Mouse (Mus musculus): ENCODE results near the gene Necap2. TPM values are rescaled to one million over a fixed set of nuclear protein-coding genes. Genes with fewer than 3 reads are reported as not detected.

The Necap2 gene
- polyA plus RNA-seq, 1 experiment, result 55.7 TPM

DNA sequence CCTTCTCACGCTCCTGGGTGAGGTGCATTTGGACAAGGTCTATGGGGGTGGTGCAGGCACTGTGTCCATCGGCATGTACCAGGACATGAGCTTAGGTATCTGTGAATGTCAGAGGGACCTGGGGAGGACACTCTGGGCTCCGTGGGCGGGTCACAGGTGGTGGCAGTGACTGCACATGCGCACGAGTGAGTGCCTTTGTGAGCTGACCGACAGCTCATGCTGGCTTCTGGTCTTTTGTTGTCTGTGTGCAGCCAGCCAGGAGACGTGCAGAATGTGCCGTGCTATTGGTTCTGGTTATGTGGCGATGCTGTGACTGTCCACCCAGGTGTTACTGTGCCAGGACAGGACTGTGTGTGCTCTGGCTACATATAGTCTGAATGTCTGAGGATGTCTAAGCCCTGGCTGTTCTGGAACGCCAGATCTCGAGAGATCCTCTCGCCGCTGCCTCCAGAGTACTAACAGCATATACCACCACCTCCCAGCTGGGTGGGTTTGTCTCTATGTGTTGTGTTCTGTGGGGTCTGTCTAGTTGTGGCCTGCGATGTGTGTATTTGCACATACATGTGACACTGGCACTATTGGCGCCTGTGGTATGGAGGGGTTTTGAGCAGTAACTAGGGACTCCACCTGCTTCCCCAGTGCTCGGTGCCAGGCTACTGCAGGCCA lies 29.2 kb downstream of the Necap2 start:
- no peak for DNase-seq (ENCODE audit: extremely low spot score in 1 of 2, low spot score in 1 of 2)

DNA sequence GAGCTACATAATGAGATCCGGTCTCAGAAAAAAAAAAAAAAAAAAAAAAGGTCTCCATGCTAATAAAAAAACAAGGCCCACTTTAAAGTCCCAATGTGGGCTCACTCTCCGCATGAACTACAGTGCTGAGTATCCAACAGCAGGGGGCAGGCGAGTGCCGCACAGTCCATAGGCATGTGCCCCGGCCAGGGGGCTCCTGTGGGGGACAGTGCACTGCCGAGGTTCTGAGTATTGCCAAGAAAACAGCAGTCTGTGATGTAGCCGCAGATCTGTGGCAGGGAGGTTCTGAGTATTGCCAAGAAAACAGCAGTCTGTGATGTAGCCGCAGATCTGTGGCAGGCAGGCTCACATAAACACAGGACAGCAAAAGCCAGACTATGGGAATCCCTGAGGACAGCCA lies 33.3 kb downstream of the Necap2 start:
- peak in 1 of 2 experiments; percentile 66 for DNase-seq (ENCODE audit: extremely low spot score in 1 of 2, low spot score in 1 of 2)

GRCm38 (mm10) chr4:141041117-141041516 lies 37.0 kb downstream of the Necap2 start:
- no peak for DNase-seq (ENCODE audit: extremely low spot score in 1 of 2, low spot score in 1 of 2)

DNA sequence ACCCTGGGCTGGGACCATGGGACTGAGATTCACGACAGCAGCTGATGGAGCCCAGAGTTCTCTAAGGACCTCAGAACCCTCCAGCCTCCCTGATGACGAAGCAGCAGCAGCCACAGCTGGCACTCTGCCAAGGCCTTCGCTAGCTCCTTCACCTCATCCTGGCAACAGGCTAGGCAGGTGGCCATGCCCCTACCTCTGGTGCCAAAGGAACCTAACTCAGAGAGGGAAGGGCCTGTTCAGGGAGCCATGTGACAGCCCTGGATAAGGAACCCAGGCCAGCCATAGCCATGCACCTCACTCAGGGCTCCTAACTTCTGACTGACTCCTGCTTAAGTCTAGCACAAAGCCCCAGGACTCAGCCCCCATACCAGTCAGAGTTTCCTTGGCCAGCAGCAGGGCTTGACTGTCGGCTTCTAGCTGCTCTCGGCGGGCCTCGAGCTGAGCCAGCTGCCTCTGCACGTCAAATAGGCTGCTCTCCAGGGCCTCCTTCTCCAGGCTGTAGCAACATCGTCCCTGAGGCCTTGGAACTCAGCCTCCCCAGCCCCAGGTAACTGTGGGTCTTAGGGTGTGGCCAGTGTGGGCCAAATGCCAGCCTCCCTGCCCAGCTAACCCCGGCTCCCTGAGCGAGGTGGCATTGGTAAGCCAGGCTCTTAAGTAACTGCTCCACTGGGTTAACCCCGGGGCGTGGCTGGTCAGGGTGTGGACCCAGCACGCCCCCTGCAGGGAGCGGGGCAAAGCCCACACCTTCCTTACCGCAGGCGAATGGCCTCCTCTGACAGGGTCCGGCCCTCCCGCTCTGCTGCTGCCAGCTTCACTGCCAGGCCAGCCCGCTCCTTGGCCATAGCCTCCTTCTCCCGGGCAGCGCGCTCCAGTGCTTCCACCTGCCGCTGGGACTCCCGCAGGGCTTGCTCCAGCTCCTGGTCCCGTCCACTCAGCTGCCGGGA lies 44.3 kb downstream of the Necap2 start:
- DNase-seq (ENCODE audit: extremely low spot score in 1 of 2, low spot score in 1 of 2), result no peak

DNA sequence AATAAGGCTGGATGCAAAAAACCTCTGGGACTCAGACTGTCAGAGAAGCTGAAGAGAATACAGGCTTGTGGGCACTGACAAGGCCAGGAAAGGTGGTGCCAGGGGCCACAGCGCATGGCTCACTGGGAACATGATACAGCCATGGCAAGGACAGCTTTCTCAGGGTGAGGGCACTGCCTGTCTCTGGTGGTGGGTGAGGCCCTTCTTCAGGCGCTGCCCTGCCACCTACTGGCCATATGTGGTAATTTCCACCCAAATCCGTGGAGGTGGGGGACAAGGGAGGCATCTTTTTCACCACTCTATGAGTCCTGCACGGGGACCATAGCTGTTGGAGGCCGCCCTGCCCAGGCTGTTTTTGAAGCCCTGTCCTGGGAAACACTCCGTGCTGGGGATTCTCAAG lies 46.4 kb downstream of the Necap2 start:
- DNase-seq (ENCODE audit: extremely low spot score in 1 of 2, low spot score in 1 of 2), result peak in 1 of 2 experiments; percentile 88

DNA sequence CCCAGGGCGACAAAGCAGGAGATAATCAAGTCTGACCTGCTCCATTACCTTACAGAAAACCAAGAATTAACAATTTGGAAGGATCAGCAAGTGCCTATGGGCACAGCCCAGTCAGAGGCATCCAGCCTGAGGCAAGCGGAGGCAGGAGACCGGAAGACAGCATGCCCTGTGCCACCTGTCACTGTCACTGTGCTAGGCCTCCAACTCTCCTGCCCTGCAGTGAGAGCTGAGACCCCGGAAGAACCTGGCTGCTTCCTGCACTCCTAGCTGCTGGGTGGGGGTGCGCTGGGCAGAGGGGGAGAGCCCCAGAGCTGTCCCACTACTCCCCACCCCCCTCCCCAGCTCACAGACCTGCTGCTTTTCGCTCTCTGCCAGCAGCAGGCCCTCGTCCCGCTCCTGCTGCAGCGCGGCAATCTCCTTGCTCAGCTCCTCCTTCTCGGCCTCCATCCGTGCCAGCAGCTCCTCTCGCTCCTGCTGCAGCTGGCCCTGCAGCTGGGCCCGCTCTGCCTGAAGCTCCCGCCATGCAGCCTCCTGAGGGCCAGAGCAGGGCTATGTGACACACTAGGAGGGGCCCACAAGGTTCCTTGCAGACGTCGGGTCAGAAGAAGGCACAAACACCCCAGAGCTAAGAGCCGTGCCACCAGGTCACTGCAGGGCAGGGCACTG lies 47.5 kb downstream of the Necap2 start:
- no peak for DNase-seq (ENCODE audit: extremely low spot score in 1 of 2, low spot score in 1 of 2)

DNA sequence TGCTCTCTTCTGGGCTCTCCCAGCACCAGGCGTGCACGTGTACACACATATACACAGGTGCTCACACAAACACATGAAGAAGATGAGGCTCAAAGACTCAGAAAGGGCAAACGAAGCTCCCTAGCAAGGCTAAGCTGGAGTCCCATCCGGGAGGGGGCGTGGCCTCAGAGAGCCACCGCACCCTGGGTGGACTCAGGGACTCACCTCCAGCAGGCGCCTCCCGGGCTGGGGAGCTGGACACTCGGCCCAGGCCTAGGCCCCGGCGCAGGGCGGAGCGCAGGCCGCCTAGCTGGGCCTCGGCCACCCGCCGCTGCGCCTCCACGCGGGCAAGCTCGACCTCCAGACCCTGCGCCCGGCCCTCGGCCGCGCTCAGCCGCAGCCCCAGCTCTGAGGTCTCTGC lies 53.2 kb downstream of the Necap2 start:
- DNase-seq (ENCODE audit: extremely low spot score in 1 of 2, low spot score in 1 of 2), result no peak

GRCm38 (mm10) chr4:141024052-141024451 lies 54.1 kb downstream of the Necap2 start:
- DNase-seq (ENCODE audit: extremely low spot score in 1 of 2, low spot score in 1 of 2), result no peak

- no peak for DNase-seq (ENCODE audit: extremely low spot score in 1 of 2, low spot score in 1 of 2)
These were observed 56.6 kb downstream of the Necap2 start for GRCm38 (mm10) chr4:141021614-141021929.

GRCm38 (mm10) chr4:141020811-141021613 lies 57.1 kb downstream of the Necap2 start:
- no peak for DNase-seq (ENCODE audit: extremely low spot score in 1 of 2, low spot score in 1 of 2)

DNA sequence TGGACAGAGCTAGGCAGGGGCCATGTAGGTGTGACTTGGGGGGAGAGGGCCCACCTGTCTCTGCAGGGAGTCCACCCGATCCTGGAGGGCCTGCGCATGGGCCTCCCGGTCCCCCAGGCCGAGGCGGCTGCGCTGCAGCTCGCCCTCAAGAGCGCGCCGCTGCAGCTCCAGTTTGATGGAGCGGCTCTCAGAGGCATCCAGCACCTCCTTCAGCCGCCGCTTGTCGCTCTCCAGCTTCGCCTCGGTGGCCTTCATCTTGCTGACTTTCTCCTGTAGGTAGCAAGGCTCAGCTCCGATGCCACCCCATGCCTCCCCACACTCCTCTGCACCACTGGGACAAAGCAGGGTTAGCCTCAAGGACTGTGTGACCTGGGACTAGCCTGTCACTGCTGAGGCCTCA lies 57.9 kb downstream of the Necap2 start:
- DNase-seq (ENCODE audit: extremely low spot score in 1 of 2, low spot score in 1 of 2), result no peak

- no peak for DNase-seq (ENCODE audit: extremely low spot score in 1 of 2, low spot score in 1 of 2)
These were observed 60.3 kb downstream of the Necap2 start for GRCm38 (mm10) chr4:141017657-141018436.

Other genes with a start within 250 kb of the Necap2 start
- 0.48 and 0.76 TPM in 2 replicates for gene Padi1, start 232.6 kb downstream of the Necap2 start, polyA plus RNA-seq (2012; rRNA removed)
- gene Padi2, start 172.0 kb downstream of the Necap2 start, polyA plus RNA-seq (2012; rRNA removed), result 12.2 and 13.0 TPM in 2 replicates
- 282 and 283 TPM in 2 replicates for gene Sdhb, start 117.2 kb downstream of the Necap2 start, polyA plus RNA-seq (2012; rRNA removed)
- gene Atp13a2, start 91.5 kb downstream of the Necap2 start, polyA plus RNA-seq (2012; rRNA removed), result 176 and 177 TPM in 2 replicates
- 8.8 and 9.5 TPM in 2 replicates for gene Mfap2, start 67.9 kb downstream of the Necap2 start, polyA plus RNA-seq (2012; rRNA removed)
- 70.4 and 80.2 TPM in 2 replicates for gene Crocc, start 17.8 kb downstream of the Necap2 start, polyA plus RNA-seq (2012; rRNA removed)
- 0.36 and 0.50 TPM in 2 replicates for gene Spata21, start 10.0 kb upstream of the Necap2 start, polyA plus RNA-seq (2012; rRNA removed)
- 22.3 and 23.0 TPM in 2 replicates for gene Szrd1, start 61.4 kb upstream of the Necap2 start, polyA plus RNA-seq (2012; rRNA removed)
- 20.9 and 21.0 TPM in 2 replicates for gene Fbxo42, start 69.6 kb upstream of the Necap2 start, polyA plus RNA-seq (2012; rRNA removed)
- 3.4 and 3.8 TPM in 2 replicates for gene Rsg1, start 135.6 kb upstream of the Necap2 start, polyA plus RNA-seq (2012; rRNA removed)
- gene Arhgef19, start 161.1 kb upstream of the Necap2 start, polyA plus RNA-seq (2012; rRNA removed), result 10.4 and 11.8 TPM in 2 replicates
- gene Epha2, start 222.9 kb upstream of the Necap2 start, polyA plus RNA-seq (2012; rRNA removed), result 2.3 and 2.6 TPM in 2 replicates

Data from frontal cortex, adult 2 months (tissue).